Mouse (Mus musculus) ES-E14 (cell line): ENCODE measurements around the gene Habp2.

Source experiments
- CHD2 ChIP-seq: IDR thresholded peaks from 2 replicates; pipeline ENCODE4 v1.6.1; 2014; ENCODE audit warnings: mild to moderate bottlenecking, low read depth, low read length, inconsistent platforms
- HCFC1 ChIP-seq: IDR thresholded peaks from 2 replicates; pipeline ENCODE4 v1.6.1; 2012; ENCODE audit warnings: low read length, inconsistent platforms, borderline replicate concordance; ENCODE audit not compliant: insufficient read depth
- MAFK ChIP-seq: IDR thresholded peaks from 2 replicates; pipeline ENCODE4 v1.6.1; 2014; ENCODE audit warnings: mild to moderate bottlenecking, low read depth, low read length, inconsistent platforms; ENCODE audit not compliant: insufficient read depth
- ZNF384 ChIP-seq: IDR thresholded peaks from 2 replicates; pipeline ENCODE4 v1.6.1; 2012; ENCODE audit warnings: low read depth, low read length, inconsistent platforms

DNA sequence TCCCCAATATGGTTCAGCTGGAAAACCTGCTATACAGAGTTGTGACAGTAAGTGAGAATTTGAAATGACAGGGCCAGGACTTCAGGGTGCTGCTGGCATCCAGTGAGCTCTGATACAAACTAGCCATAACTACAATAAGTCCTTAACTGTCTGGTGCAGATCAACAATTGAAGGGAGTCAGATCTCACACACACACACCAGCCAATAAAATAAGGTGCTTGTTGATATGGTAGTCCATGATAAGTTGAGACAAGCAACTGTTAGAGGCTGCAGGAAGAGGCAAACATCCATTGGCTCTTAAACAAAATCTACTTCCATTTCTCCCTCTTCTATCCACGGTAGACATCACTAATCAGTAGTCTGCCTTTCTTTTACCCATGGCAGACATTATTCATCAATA is 30.7 kb upstream of the Habp2 start:
- TF ChIP-seq MAFK (no peak), ZNF384 (no peak), HCFC1 (no peak), CHD2 (no peak)
